Mouse (Mus musculus) liver, postnatal 0 days (tissue): ENCODE data around the gene Twf1.

Source experiments
- CTCF ChIP-seq: sonication (generic); IDR thresholded peaks from 2 replicates; pipeline ENCODE4 v1.5.1; 2016; ENCODE audit warnings: antibody characterized with exemption, low read depth
- EP300 ChIP-seq: IDR thresholded peaks from 2 replicates; pipeline ENCODE4 v1.6.1; 2016; ENCODE audit warnings: antibody characterized with exemption, low read depth, mild to moderate bottlenecking

- no peak for TF ChIP-seq CTCF
- TF ChIP-seq EP300: no peak
Observed at GRCm38 (mm10) chr15:94634524-94634923, 44.8 kb upstream of the Twf1 start.
